In the genomic region with DNA sequence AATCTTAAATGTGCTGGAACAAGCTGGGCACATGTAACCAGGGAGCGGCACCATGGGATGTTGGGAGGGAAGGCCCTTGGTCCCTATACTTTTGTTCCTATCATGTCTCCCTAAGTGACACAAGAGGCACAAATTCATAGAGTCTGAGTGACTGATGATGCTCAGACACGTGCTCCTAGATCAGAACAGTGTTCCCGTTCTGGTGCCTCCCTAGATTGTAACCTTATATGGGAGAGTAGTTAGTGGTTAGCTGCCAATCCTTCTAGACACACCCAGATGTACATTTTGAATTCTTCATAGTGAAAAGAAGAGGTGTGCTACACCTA, we compare ENCODE assay signal across 8 mouse cellular contexts. TPM values are rescaled to one million over a fixed set of nuclear protein-coding genes. Genes with fewer than 3 reads are reported as not detected.
A peak's percentile ranks its signal among the peaks of the same experiment; 100 is the strongest.
DNase-seq lines count a peak whose midpoint lies in the region; ATAC-seq and TF ChIP-seq lines count a peak whose summit lies in the region.

No protein-coding gene starts in this region.

- no peak for TF ChIP-seq CTCF in kidney, adult 2 months (conservative IDR thresholded peaks at IDR 0.05; ENCODE audit: insufficient read depth, insufficient read length, low read depth, low read length)

- no peak for DNase-seq in kidney, adult 2 months
- no peak for DNase-seq in kidney, adult 11 months
- no peak for DNase-seq in midbrain, embryonic 14.5 days
- no peak for DNase-seq in embryo, embryonic 10 days (ENCODE audit: low spot score)
- DNase-seq in cerebellum, adult 11-12 months = no peak
- DNase-seq in urinary bladder, postnatal 36 days (ENCODE audit: low spot score in 2 of 2) = no peak

- H3K4me1 ChIP-seq in kidney, adult 2 months (ENCODE audit: control insufficient read depth, insufficient read depth, low read length) = peaks cover 3% of the 10 kb centered on the region; the same call in 1 of the 2 replicates
- no peaks in the 10 kb centered on the region for H3K4me1 ChIP-seq in brown adipose tissue, adult 24 weeks (ENCODE audit: control insufficient read depth, insufficient read depth, insufficient read length, low read length)
- H3K4me1 ChIP-seq in hindbrain, embryonic 15.5 days (replicated peaks) = peaks cover 8% of the 10 kb centered on the region
- H3K4me1 ChIP-seq in midbrain, embryonic 14.5 days (ENCODE audit: control insufficient read depth, insufficient read depth, low read length) = 0 out of 2 replicates have a peak, but pooled peaks cover 2% of the 10 kb centered on the region

- no peak for TF ChIP-seq POLR2A in kidney, adult 2 months (IDR thresholded peaks at IDR 0.05; ENCODE audit: low read depth, low read length)

- WGBS in kidney, adult 2 months = 6% methylated on average over 3 of the region's 3 CpGs
- WGBS in hindbrain, embryonic 15.5 days = 31% methylated on average over 3 of the region's 3 CpGs
- whole genome bisulfite sequencing in midbrain, embryonic 14.5 days = 33% methylated on average over 3 of the region's 3 CpGs

- no peaks in the 10 kb centered on the region for H3K27me3 ChIP-seq in kidney, adult 2 months (replicated peaks; ENCODE audit: control insufficient read depth, insufficient read depth, low read length)
- H3K27me3 ChIP-seq in hindbrain, embryonic 15.5 days = no peaks in the 10 kb centered on the region
- H3K27me3 ChIP-seq in midbrain, embryonic 14.5 days (ENCODE audit: control insufficient read depth, insufficient read depth, low read length) = no peaks in the 10 kb centered on the region

- no peaks in the 10 kb centered on the region; the same call in 1 of the 2 replicates for H3K36me3 ChIP-seq in kidney, adult 2 months (ENCODE audit: control insufficient read depth, insufficient read depth, low read length)
- H3K36me3 ChIP-seq in hindbrain, embryonic 15.5 days = peaks cover 2% of the 10 kb centered on the region; the same call in 1 of the 2 replicates
- H3K36me3 ChIP-seq in midbrain, embryonic 14.5 days (ENCODE audit: control insufficient read depth, insufficient read depth, low read length) = peaks cover 12% of the 10 kb centered on the region; the same call in 1 of the 2 replicates

- H3K4me2 ChIP-seq in hindbrain, embryonic 15.5 days = peak overlapping the region; percentile 60
- H3K4me2 ChIP-seq in midbrain, embryonic 14.5 days (ENCODE audit: low read length) = peak overlapping the region; percentile 61

- H3K4me3 ChIP-seq in kidney, adult 2 months (ENCODE audit: insufficient read depth, low read depth, low read length) = peak overlapping the region; percentile 70
- H3K4me3 ChIP-seq in brown adipose tissue, adult 24 weeks (ENCODE audit: insufficient read depth, low read depth, low read length) = peak overlapping the region; percentile 64
- peak overlapping the region; percentile 61 for H3K4me3 ChIP-seq in hindbrain, embryonic 15.5 days
- H3K4me3 ChIP-seq in midbrain, embryonic 14.5 days (replicated peaks; ENCODE audit: low read depth, low read length) = peak overlapping the region; percentile 52

- no peaks in the 10 kb centered on the region for H3K9me3 ChIP-seq in hindbrain, embryonic 15.5 days
- no peaks in the 10 kb centered on the region for H3K9me3 ChIP-seq in midbrain, embryonic 14.5 days (ENCODE audit: control insufficient read depth, low read length)

- peak overlapping the region; percentile 40 for H3K9ac ChIP-seq in hindbrain, embryonic 15.5 days
- H3K9ac ChIP-seq in midbrain, embryonic 14.5 days (replicated peaks; ENCODE audit: low read length) = peak overlapping the region; percentile 54

- peak overlapping the region; percentile 96 for H3K27ac ChIP-seq in kidney, adult 2 months (ENCODE audit: insufficient read depth, low read depth, low read length)
- H3K27ac ChIP-seq in brown adipose tissue, adult 24 weeks (replicated peaks; ENCODE audit: low read depth, low read length) = peak overlapping the region; percentile 98
- H3K27ac ChIP-seq in hindbrain, embryonic 15.5 days (replicated peaks) = peak overlapping the region; percentile 96
- peak overlapping the region; percentile 97 for H3K27ac ChIP-seq in midbrain, embryonic 14.5 days (replicated peaks; ENCODE audit: low read depth, low read length)

- ATAC-seq in hindbrain, embryonic 15.5 days (ENCODE audit: low FRiP score, low read depth) = peak; percentile 46
- ATAC-seq in midbrain, embryonic 14.5 days (ENCODE audit: low FRiP score, low TSS enrichment) = 0 out of 2 replicates have a peak, but pooled peaks have one; percentile 5

RNA-seq across cellular contexts. Expression of a gene that starts 0.9 kb away (rescaled TPM):
- 1,301 and 1,460 TPM in 2 replicates for polyA plus RNA-seq in kidney, adult 2 months (2012; rRNA removed)
- polyA plus RNA-seq in brown adipose tissue, adult 24 weeks (2012; ENCODE audit: insufficient read depth, insufficient read length, missing spikeins) = 13.0 and 69.4 TPM in 2 replicates
- 396 and 404 TPM in 2 replicates for polyA plus RNA-seq in hindbrain, embryonic 15.5 days (2015; fragmentation: Nextera tagmentation; extraction: Ambion mirVana)
- 527 and 538 TPM in 2 replicates for polyA plus RNA-seq in midbrain, embryonic 14.5 days (2014; fragmentation: Nextera tagmentation; extraction: Ambion mirVana)

RNA-seq across cellular contexts. Expression of a gene that starts 12.0 kb away (rescaled TPM):
- polyA plus RNA-seq in kidney, adult 2 months (2012; rRNA removed) = 79.6 and 104 TPM in 2 replicates
- polyA plus RNA-seq in brown adipose tissue, adult 24 weeks (2012; ENCODE audit: insufficient read depth, insufficient read length, missing spikeins) = 45.1 and 49.6 TPM in 2 replicates
- 73.2 and 80.1 TPM in 2 replicates for polyA plus RNA-seq in hindbrain, embryonic 15.5 days (2015; fragmentation: Nextera tagmentation; extraction: Ambion mirVana)
- 64.9 and 76.8 TPM in 2 replicates for polyA plus RNA-seq in midbrain, embryonic 14.5 days (2014; fragmentation: Nextera tagmentation; extraction: Ambion mirVana)

RNA-seq across cellular contexts. Expression of a gene that starts 12.4 kb away (rescaled TPM):
- 26.0 and 26.1 TPM in 2 replicates for polyA plus RNA-seq in kidney, adult 2 months (2012; rRNA removed)
- polyA plus RNA-seq in brown adipose tissue, adult 24 weeks (2012; ENCODE audit: insufficient read depth, insufficient read length, missing spikeins) = 9.9 and 11.9 TPM in 2 replicates
- 4.4 and 4.7 TPM in 2 replicates for polyA plus RNA-seq in hindbrain, embryonic 15.5 days (2015; fragmentation: Nextera tagmentation; extraction: Ambion mirVana)
- 1.8 and 3.8 TPM in 2 replicates for polyA plus RNA-seq in midbrain, embryonic 14.5 days (2014; fragmentation: Nextera tagmentation; extraction: Ambion mirVana)

RNA-seq across cellular contexts. Expression of a gene that starts 15.2 kb away (rescaled TPM):
- 41.1 and 45.2 TPM in 2 replicates for polyA plus RNA-seq in kidney, adult 2 months (2012; rRNA removed)
- 18.7 and 31.6 TPM in 2 replicates for polyA plus RNA-seq in brown adipose tissue, adult 24 weeks (2012; ENCODE audit: insufficient read depth, insufficient read length, missing spikeins)
- polyA plus RNA-seq in hindbrain, embryonic 15.5 days (2015; fragmentation: Nextera tagmentation; extraction: Ambion mirVana) = 14.5 and 16.7 TPM in 2 replicates
- polyA plus RNA-seq in midbrain, embryonic 14.5 days (2014; fragmentation: Nextera tagmentation; extraction: Ambion mirVana) = 19.5 and 49.3 TPM in 2 replicates

RNA-seq across cellular contexts. Expression of a gene that starts 20.1 kb away (rescaled TPM):
- 125 and 161 TPM in 2 replicates for polyA plus RNA-seq in kidney, adult 2 months (2012; rRNA removed)
- polyA plus RNA-seq in brown adipose tissue, adult 24 weeks (2012; ENCODE audit: insufficient read depth, insufficient read length, missing spikeins) = 24.7 and 28.9 TPM in 2 replicates
- 87.8 and 92.0 TPM in 2 replicates for polyA plus RNA-seq in hindbrain, embryonic 15.5 days (2015; fragmentation: Nextera tagmentation; extraction: Ambion mirVana)
- 72.5 and 102 TPM in 2 replicates for polyA plus RNA-seq in midbrain, embryonic 14.5 days (2014; fragmentation: Nextera tagmentation; extraction: Ambion mirVana)
